Mouse (Mus musculus): ENCODE results near the gene Lck.

DNA sequence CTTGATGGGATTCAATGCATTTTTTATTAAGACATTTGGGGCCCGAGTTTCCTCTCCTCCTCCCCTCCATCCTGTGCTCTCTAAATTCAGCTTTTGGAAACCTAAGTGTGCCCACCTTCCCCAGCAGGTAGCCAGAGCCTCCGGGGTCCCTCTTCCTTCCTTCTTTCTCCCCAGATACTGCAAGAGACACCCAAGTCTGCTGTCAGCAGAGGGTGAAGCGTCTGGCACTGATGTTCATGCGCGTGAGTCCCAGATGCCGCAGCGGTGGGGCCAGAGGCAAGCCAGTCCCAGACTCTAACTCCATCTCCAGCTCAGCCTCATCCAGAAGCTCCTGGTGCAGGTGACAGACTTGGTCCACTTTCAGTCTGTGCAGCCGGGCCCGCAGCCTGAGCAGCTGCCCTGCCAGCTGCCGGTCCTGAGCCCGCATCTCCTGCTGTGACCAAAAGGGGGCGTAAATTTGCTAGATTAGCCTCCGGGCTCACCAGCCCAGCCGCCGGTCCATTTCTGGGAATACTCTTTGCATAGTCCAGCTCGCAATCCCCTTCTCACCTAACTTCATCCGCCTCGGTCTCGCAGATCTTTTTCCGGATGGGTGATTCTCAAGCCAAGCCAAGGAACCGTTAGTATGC lies 3.5 kb upstream of the Lck start:
- TF ChIP-seq POLR2A (IDR thresholded peaks at IDR 0.05; ENCODE audit: extremely low read depth, insufficient read depth, low read length): no peak
- peak; percentile 85 for TF ChIP-seq CTCF (IDR thresholded peaks at IDR 0.05; ENCODE audit: low read depth, low read length)
